Mouse (Mus musculus): Measurements from ENCODE around the gene Mb.

DNA sequence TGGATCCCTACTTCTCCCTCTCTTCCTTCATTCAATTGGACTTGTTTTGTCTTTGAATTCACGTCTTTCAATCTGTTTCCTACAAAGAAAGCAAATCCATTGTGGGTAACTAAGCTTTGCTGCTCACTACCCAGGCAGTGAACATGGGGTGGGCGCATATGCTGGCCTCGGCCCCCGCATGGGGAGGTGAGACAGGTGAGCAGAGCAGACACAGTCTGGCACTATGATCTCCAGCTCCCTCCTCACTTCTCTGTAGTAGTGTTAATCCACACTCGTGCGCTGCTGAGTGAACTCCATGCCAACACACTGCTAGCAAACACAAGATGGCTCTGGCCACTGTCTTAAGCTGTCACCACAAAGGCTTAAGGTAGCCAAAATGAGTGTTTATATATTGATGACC lies 46.9 kb upstream of the Mb start:
- TF ChIP-seq GATA1 (IDR thresholded peaks at IDR 0.05; ENCODE audit: low read length), result no peak
- TF ChIP-seq TAL1 (IDR thresholded peaks at IDR 0.05; ENCODE audit: low read length), result no peak
